Mouse (Mus musculus) CH12.LX (cell line): ENCODE measurements around the gene Car1.

Source experiments
- BHLHE40 ChIP-seq: IDR thresholded peaks from 2 replicates; pipeline ENCODE4 v1.6.1; 2011; ENCODE audit warnings: mild to moderate bottlenecking, low read depth, low read length, improper control_type of control experiment
- CTCF ChIP-seq, 2 experiments: IDR thresholded peaks in 1 of 2; conservative IDR thresholded peaks in 1 of 2; 2 replicates each; pipeline ENCODE4 v1.5.1; 2011 to 2012; ENCODE audit warnings: low read depth in 2 of 2, low read length in 2 of 2, improper control_type of control experiment in 1 of 2, inconsistent platforms in 1 of 2, mild to moderate bottlenecking in 1 of 2, moderate library complexity in 1 of 2
- EP300 ChIP-seq: IDR thresholded peaks from 2 replicates; pipeline ENCODE4 v1.6.1; 2011; ENCODE audit warnings: low read length, improper control_type of control experiment
- MAFK ChIP-seq: IDR thresholded peaks from 2 replicates; pipeline ENCODE4 v1.6.1; 2011; ENCODE audit warnings: low read length, improper control_type of control experiment; ENCODE audit not compliant: insufficient replicate concordance
- MAX ChIP-seq: IDR thresholded peaks from 2 replicates; pipeline ENCODE4 v1.6.1; 2011; ENCODE audit warnings: low read length, improper control_type of control experiment
- NRF1 ChIP-seq: IDR thresholded peaks from 2 replicates; pipeline ENCODE4 v1.6.1; 2014; ENCODE audit warnings: low read depth, mild to moderate bottlenecking, inconsistent platforms, low read length, improper control_type of control experiment, moderate library complexity
- PAX5 ChIP-seq: IDR thresholded peaks from 2 replicates; pipeline ENCODE4 v1.6.1; 2012; ENCODE audit warnings: low read length, inconsistent platforms, mixed read lengths
- SIN3A ChIP-seq: IDR thresholded peaks from 2 replicates; pipeline ENCODE4 v1.6.1; 2012; ENCODE audit warnings: low read length, improper control_type of control experiment, inconsistent platforms
- TCF12 ChIP-seq: IDR thresholded peaks from 2 replicates; pipeline ENCODE4 v1.6.1; 2014; ENCODE audit warnings: low read depth, mild to moderate bottlenecking, inconsistent platforms, low read length, improper control_type of control experiment
- UBTF ChIP-seq: IDR thresholded peaks from 2 replicates; pipeline ENCODE4 v1.6.1; 2012; ENCODE audit warnings: low read depth, mild to moderate bottlenecking, inconsistent platforms, low read length, improper control_type of control experiment, moderate library complexity
- USF1 ChIP-seq: IDR thresholded peaks from 2 replicates; pipeline ENCODE4 v1.6.1; 2014; ENCODE audit warnings: low read depth, mild to moderate bottlenecking, inconsistent platforms, low read length, improper control_type of control experiment
- ZC3H11A ChIP-seq: IDR thresholded peaks from 2 replicates; pipeline ENCODE4 v1.6.1; 2012; ENCODE audit warnings: low read depth, mild to moderate bottlenecking, inconsistent platforms, low read length, improper control_type of control experiment

GRCm38 (mm10) chr3:14819844-14820504, 11.8 kb upstream of the Car1 start:
- TF ChIP-seq SIN3A, result no peak
- TF ChIP-seq ZC3H11A, result no peak
- no peak for TF ChIP-seq USF1
- no peak for TF ChIP-seq MAX
- TF ChIP-seq CTCF (conservative IDR thresholded peaks at IDR 0.05 in 1 of 2, IDR thresholded peaks at IDR 0.05 in 1 of 2; ENCODE audit: low read depth in 2 of 2, low read length in 2 of 2), result no peak
- TF ChIP-seq EP300, result no peak
- TF ChIP-seq NRF1, result no peak
- TF ChIP-seq UBTF, result no peak
- TF ChIP-seq PAX5, result no peak
- TF ChIP-seq TCF12, result no peak
- TF ChIP-seq BHLHE40, result no peak
- TF ChIP-seq MAFK, result no peak
